Mouse (Mus musculus) lung, adult 10 weeks (tissue): ENCODE data around the gene Nmral1. TPM values are rescaled to one million over a fixed set of nuclear protein-coding genes. Genes with fewer than 3 reads are reported as not detected.

Experiments used
- polyA plus RNA-seq: library from polyadenylated mRNA; stranded (reverse); fragments of 350-450 nt; fragmentation: Illumina TruSeq; extraction: RNeasy Lipid Tissue Mini Kit (QIAGEN cat#74804); gene quantifications from one replicate; pipeline ENCODE4 v1.2.3, GENCODE M21; 2014; ENCODE audit warnings: low read depth, low replicate concordance; ENCODE audit not compliant: insufficient read depth

Gene Nmral1
- 2.9 TPM for polyA plus RNA-seq

DNA sequence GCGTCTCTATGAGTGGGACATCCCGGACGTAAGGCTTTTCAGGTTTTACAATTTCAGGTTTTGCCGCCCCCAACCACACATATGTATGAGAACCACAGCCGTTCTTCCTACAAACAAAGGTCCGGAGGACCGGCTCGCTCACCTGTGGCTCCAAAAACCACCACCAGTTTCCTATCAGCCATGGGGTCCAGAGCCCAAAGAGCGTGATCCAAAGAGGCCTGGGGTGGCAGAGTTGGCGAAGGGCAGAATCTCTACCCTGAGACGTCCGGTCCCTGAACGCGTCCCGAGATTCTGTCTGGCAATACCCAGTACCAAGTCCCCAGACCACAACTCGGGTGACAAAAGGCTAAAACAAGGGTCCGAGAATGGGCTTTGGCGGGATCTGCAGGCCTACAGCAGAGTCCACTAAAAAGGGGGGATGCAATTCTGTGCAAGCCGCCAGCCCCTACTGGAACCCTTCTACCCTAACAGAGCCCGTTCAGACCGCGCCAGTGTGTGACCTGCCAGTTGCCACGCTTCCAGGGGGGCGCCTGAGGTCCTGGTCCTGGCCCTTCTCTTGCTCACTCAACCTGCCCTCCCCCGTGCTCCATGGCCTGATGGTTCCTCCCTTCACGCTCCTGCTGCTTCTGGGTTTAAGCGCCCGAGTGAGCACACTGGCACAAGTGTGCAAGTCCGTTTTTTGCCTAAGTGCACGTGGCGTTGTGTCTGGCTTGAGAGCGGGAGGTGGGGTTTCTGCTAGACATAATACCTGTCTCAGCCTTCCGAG is at the start of gene Nmral1:
Gene Nmral1, minus strand, starts transcription at position 604 of the 766 bp plus-strand sequence.

GRCm38 (mm10) chr16:4725780-4726527 is 6.8 kb upstream of the Nmral1 start, which contains the start of gene Hmox2:
TSS of gene Hmox2 (plus strand) at chr16:4726361.

DNA sequence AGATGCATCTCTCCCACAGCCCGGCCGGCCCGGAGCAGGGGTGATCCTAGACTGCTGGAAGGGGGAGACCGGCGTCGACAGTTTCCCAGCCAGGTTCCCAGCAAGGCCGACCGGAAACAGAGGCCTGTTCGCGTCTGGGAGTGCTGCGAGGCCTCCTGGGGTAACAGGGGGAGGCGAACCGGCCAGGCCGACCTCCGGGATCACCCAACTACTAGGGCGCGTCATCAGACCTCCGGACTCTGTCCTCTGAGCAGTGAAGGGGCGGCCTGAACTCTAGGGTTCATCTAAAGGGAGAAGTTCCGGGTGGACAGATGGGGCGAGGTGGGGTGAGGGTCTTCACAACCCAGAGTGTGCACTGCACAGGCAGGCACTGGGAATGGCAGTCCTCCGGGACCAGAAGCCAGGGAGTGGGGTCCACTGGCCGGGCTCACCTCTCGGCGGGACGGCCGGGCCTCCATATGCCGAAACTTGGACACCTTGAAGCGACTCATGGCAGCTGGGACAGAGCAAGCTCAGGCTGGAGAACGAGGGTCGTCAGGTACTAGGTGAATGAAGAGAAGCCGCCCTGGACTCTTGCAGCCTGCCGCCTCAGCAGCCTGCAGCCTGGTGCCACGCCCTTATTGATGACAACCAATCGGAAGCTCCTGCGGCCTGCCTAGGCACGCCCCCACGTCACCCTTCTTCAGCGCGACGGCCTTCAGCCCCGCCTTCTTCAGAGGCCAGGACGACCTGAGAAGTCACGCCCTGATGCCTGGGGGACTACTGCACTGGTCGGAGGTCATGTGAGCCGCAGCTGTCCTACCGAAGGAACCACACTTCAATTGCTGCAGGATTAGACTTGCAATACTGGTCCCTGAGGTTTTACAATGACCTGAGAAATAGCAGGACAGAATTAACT is 39.8 kb downstream of the Nmral1 start, which contains the start of gene Coro7:
Gene Coro7, minus strand, starts transcription at position 657 of the 898 bp plus-strand sequence.

Other genes starting within 250 kb of the Nmral1 start
- gene Srl, start 177.5 kb downstream of the Nmral1 start, polyA plus RNA-seq = 5.4 TPM
- 3.5 TPM for gene Tfap4, start 159.5 kb downstream of the Nmral1 start, polyA plus RNA-seq
- gene Glis2, start 124.6 kb downstream of the Nmral1 start, polyA plus RNA-seq = 16.7 TPM
- gene Pam16, start 94.4 kb downstream of the Nmral1 start, polyA plus RNA-seq = 57.6 TPM
- 19.4 TPM for gene Vasn, start 79.4 kb downstream of the Nmral1 start, polyA plus RNA-seq
- 25.0 TPM for gene Dnaja3, start 79.4 kb downstream of the Nmral1 start, polyA plus RNA-seq
- 11.4 TPM for gene Coro7, start 39.6 kb downstream of the Nmral1 start, polyA plus RNA-seq
- 65.9 TPM for gene Hmox2, start 7.0 kb upstream of the Nmral1 start, polyA plus RNA-seq
- gene Cdip1, start 70.9 kb upstream of the Nmral1 start, polyA plus RNA-seq = 24.1 TPM
- 1.4 TPM for gene 4930562C15Rik, start 116.1 kb upstream of the Nmral1 start, polyA plus RNA-seq
- gene Ubald1, start 161.0 kb upstream of the Nmral1 start, polyA plus RNA-seq = 32.6 TPM
- gene Mgrn1, start 166.9 kb upstream of the Nmral1 start, polyA plus RNA-seq = 34.5 TPM
- 44.3 TPM for gene Nudt16l1, start 219.4 kb upstream of the Nmral1 start, polyA plus RNA-seq
- gene Anks3, start 244.8 kb upstream of the Nmral1 start, polyA plus RNA-seq = 23.2 TPM